Comparison of ENCODE assay signal across 13 mouse cellular contexts in the genomic region with DNA sequence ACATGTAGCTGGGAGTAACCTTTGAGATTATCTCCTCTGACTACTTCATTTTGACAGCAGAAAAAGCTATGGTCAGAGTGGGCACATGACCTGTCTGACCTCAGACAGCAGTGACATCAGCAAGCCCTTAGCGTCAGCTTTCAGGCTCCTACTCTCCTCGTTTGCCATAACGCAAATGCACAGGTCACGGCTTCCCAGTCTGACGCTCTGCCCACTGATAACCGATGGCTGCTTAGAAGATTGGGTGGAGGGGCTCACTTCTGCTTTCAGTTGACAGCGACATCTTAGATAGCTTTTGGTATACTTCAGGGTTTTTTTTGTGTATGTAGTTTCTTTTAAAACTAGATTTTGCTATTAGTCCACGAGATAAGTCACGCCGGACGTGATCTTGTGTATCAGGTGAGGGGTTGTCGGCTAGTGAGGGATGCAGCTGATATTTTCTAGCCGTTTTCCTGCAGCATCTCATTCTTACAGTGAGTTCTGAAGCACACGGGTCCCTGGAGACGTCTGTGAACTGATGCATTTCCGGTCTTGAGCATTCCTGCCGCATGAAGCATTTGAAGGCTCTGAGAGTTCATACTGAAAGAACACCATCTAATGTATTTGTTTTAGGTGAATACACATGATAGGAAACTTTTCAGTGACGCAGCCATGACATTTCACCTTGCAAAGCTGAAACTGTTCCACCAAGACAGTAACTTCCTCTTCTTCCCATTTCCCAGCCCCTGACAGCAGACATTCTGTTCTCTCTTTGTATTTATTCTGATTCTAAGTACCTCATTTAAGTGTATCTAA. TPM values are rescaled to one million over a fixed set of nuclear protein-coding genes. Genes with fewer than 3 reads are reported as not detected.
DNase-seq lines count a peak whose midpoint lies in the region; ATAC-seq and TF ChIP-seq lines count a peak whose summit lies in the region.
"Had no signal": no experiment of that assay in that cellular context is flagged by ENCODE, and none has a peak within 500 bp of the region (broad histone marks: within the 10 kb centered on the region; RNA-seq: fewer than 3 reads in every experiment).

No protein-coding gene starts in this region.

- H3K9me3 ChIP-seq in kidney, postnatal 0 days (replicated peaks; ENCODE audit: low read length) = no peaks in the 10 kb centered on the region
- H3K9me3 ChIP-seq in G1E (replicated peaks) = no peaks in the 10 kb centered on the region
- H3K9me3 ChIP-seq: limb, embryonic 12.5 days; neural tube, embryonic 12.5 days had no signal

- no peak overlapping the region for H3K4me3 ChIP-seq in kidney, postnatal 0 days (replicated peaks; ENCODE audit: low read depth, low read length)
- no peak overlapping the region; the same call in 1 of the 2 replicates for H3K4me3 ChIP-seq in G1E (ENCODE audit: low read depth, low read length)
- no peak overlapping the region for H3K4me3 ChIP-seq in embryonic fibroblast, embryonic 13.5 days (ENCODE audit: insufficient read depth, low read length)
- H3K4me3 ChIP-seq: limb, embryonic 12.5 days; neural tube, embryonic 12.5 days had no signal

- no peaks in the 10 kb centered on the region for H3K4me1 ChIP-seq in kidney, postnatal 0 days (replicated peaks; ENCODE audit: insufficient read depth, low read length)
- H3K4me1 ChIP-seq in G1E (ENCODE audit: insufficient read depth, low read depth, low read length) = peaks cover 62% of the 10 kb centered on the region
- H3K4me1 ChIP-seq in embryonic fibroblast, embryonic 13.5 days (ENCODE audit: control insufficient read depth, insufficient read depth, low read length) = peaks cover 25% of the 10 kb centered on the region

- TF ChIP-seq CTCF in kidney, postnatal 0 days (IDR thresholded peaks at IDR 0.05; ENCODE audit: low read depth) = no peak
- TF ChIP-seq CTCF in G1E (IDR thresholded peaks at IDR 0.05; ENCODE audit: low read depth, low read length) = no peak
- no peak for TF ChIP-seq CTCF in embryonic fibroblast, embryonic 13.5 days (IDR thresholded peaks at IDR 0.05; ENCODE audit: borderline replicate concordance, insufficient read depth, low read length)

- no peak overlapping the region for H3K9ac ChIP-seq in kidney, postnatal 0 days (ENCODE audit: low read depth, low read length)
- H3K9ac ChIP-seq: forebrain, postnatal 0 days; limb, embryonic 12.5 days; neural tube, embryonic 12.5 days had no signal

- intact Hi-C loops in left cerebral cortex, postnatal 36 days (cut with DNase I) = no loop called here

- no peak for ATAC-seq in kidney, postnatal 0 days (replicated peaks; ENCODE audit: low FRiP score, low read depth)
- ATAC-seq in G1E (ENCODE audit: extremely low read depth, insufficient number of reproducible peaks, low FRiP score, poor library complexity, severe bottlenecking) = peak; percentile 12; the same call in 1 of the 2 replicates
- ATAC-seq: forebrain, postnatal 0 days; hindbrain, embryonic 16.5 days had no signal

- no peak for TF ChIP-seq POLR2A in embryonic fibroblast, embryonic 13.5 days (IDR thresholded peaks at IDR 0.05; ENCODE audit: low read depth, low read length)

- H3K27ac ChIP-seq in kidney, postnatal 0 days = no peak overlapping the region
- peak overlapping the region; percentile 47; the same call in 1 of the 2 replicates for H3K27ac ChIP-seq in embryonic fibroblast, embryonic 13.5 days (ENCODE audit: insufficient read depth, low read length)
- H3K27ac ChIP-seq: limb, embryonic 12.5 days; neural tube, embryonic 12.5 days had no signal

- H3K27me3 ChIP-seq in kidney, postnatal 0 days (ENCODE audit: insufficient read depth, low read length) = no peaks in the 10 kb centered on the region
- H3K27me3 ChIP-seq in G1E (ENCODE audit: insufficient read depth, low read length) = no peaks in the 10 kb centered on the region
- H3K27me3 ChIP-seq: limb, embryonic 12.5 days; neural tube, embryonic 12.5 days had no signal

- no peaks in the 10 kb centered on the region for H3K36me3 ChIP-seq in kidney, postnatal 0 days (ENCODE audit: insufficient read depth, low read length)
- H3K36me3 ChIP-seq in G1E (replicated peaks) = peaks cover 71% of the 10 kb centered on the region
- H3K36me3 ChIP-seq: limb, embryonic 12.5 days; neural tube, embryonic 12.5 days had no signal

- H3K4me2 ChIP-seq in kidney, postnatal 0 days (ENCODE audit: low read length) = no peak overlapping the region
- H3K4me2 ChIP-seq: limb, embryonic 12.5 days; neural tube, embryonic 12.5 days had no signal

- WGBS in kidney, postnatal 0 days = 66% methylated on average over 18 of the region's 18 CpGs

- DNase-seq in kidney, postnatal 0 days (ENCODE audit: low spot score) = peak; percentile 54
- no peak for DNase-seq in kidney, postnatal 25 days
- peak; percentile 46 for DNase-seq in G1E (ENCODE audit: low spot score)
- peak; percentile 58 for DNase-seq in naive thymus-derived CD4-positive, alpha-beta T cell, adult 2 months (ENCODE audit: low read depth)
- no peak for DNase-seq in layer of hippocampus, adult 18-20 months (ENCODE audit: low spot score in 2 of 2)
- no peak for DNase-seq in left cerebral cortex, postnatal 36 days (ENCODE audit: low spot score in 2 of 2)
- DNase-seq in cerebellum, adult 11-12 months = no peak
- DNase-seq: cerebellum, adult 11 months; forebrain, postnatal 0 days had no signal

RNA-seq across cellular contexts. Expression of gene Fyn, which starts 44.4 kb away (rescaled TPM):
- polyA plus RNA-seq in kidney, postnatal 0 days (2015; fragmentation: Nextera tagmentation; extraction: Ambion mirVana) = 23.7 and 27.8 TPM in 2 replicates
- total RNA-seq in G1E (2014; fragmentation: Nextera tagmentation) (91.4 and 101 TPM in 2 replicates), G1E (2017) (125 and 127 TPM in 2 replicates)
- 88.6 and 89.7 TPM in 2 replicates for polyA plus RNA-seq in G1E (2012)
- polyA plus RNA-seq in embryonic fibroblast, embryonic 13.5 days (2011; ENCODE audit: insufficient read length, low read depth, missing spikeins) = 56.4 and 64.6 TPM in 2 replicates
- total RNA-seq in layer of hippocampus, adult 18-20 months (2021) = 100 to 1,000 TPM; 115 to 118 TPM
- 100 to 1,000 TPM; 119 to 138 TPM for total RNA-seq in left cerebral cortex, postnatal 36 days (2021)

Comparison
In these comparisons a context has a peak if more than half of its experiments do, and no peak if none do; other contexts are left out.
1. DNase-seq: peak in kidney, postnatal 0 days (single experiment), G1E (single experiment) and naive thymus-derived CD4-positive, alpha-beta T cell, adult 2 months (single experiment); none in kidney, postnatal 25 days (0 of 2), layer of hippocampus, adult 18-20 months (0 of 2), left cerebral cortex, postnatal 36 days (0 of 2) and cerebellum, adult 11-12 months (single experiment).